ENCODE assay signal across 13 mouse cellular contexts in genomic region chr12:53064241-53064760, GRCm38 (mm10).
A peak's percentile ranks its signal among the peaks of the same experiment; 100 is the strongest.
DNase-seq lines count a peak whose midpoint lies in the region; ATAC-seq and TF ChIP-seq lines count a peak whose summit lies in the region.
"Had no signal": no experiment of that assay in that cellular context is flagged by ENCODE, and none has a peak within 500 bp of the region (broad histone marks: within the 10 kb centered on the region; RNA-seq: fewer than 3 reads in every experiment).

No protein-coding gene starts in this region.

- H3K4me2 ChIP-seq in forebrain, embryonic 16.5 days (ENCODE audit: low read length) = no peak overlapping the region
- H3K4me2 ChIP-seq in midbrain, embryonic 11.5 days = peak overlapping the region; percentile 42
- no peak overlapping the region; the same call in 1 of the 2 replicates for H3K4me2 ChIP-seq in neural tube, embryonic 15.5 days
- H3K4me2 ChIP-seq: limb, embryonic 12.5 days had no signal

- WGBS in forebrain, embryonic 16.5 days = 22% methylated on average over 4 of the region's 4 CpGs
- WGBS in midbrain, embryonic 11.5 days = 12% methylated on average over 4 of the region's 4 CpGs
- 26% methylated on average over 4 of the region's 4 CpGs for WGBS in neural tube, embryonic 15.5 days

- ATAC-seq in forebrain, embryonic 16.5 days = peak; percentile 36; the same call in 1 of the 2 replicates
- ATAC-seq in midbrain, embryonic 11.5 days (ENCODE audit: low FRiP score) = peak; percentile 89
- ATAC-seq in neural tube, embryonic 15.5 days (ENCODE audit: low FRiP score) = peak; percentile 62

- H3K4me3 ChIP-seq in layer of hippocampus, adult 2 months = no peak overlapping the region
- H3K4me3 ChIP-seq in forebrain, embryonic 16.5 days (replicated peaks; ENCODE audit: low read length) = no peak overlapping the region
- H3K4me3 ChIP-seq in midbrain, embryonic 11.5 days (ENCODE audit: low read depth, low read length) = no peak overlapping the region
- no peak overlapping the region for H3K4me3 ChIP-seq in neural tube, embryonic 15.5 days (replicated peaks)
- H3K4me3 ChIP-seq: limb, embryonic 12.5 days had no signal

- H3K9me3 ChIP-seq in forebrain, embryonic 16.5 days (ENCODE audit: control insufficient read depth, low read length) = no peaks in the 10 kb centered on the region
- H3K9me3 ChIP-seq in midbrain, embryonic 11.5 days (ENCODE audit: control insufficient read depth, low read length) = no peaks in the 10 kb centered on the region
- H3K9me3 ChIP-seq in neural tube, embryonic 15.5 days (replicated peaks) = no peaks in the 10 kb centered on the region
- H3K9me3 ChIP-seq: limb, embryonic 12.5 days had no signal

- H3K27me3 ChIP-seq in forebrain, embryonic 16.5 days (replicated peaks; ENCODE audit: control insufficient read depth, insufficient read depth, low read length) = no peaks in the 10 kb centered on the region
- no peaks in the 10 kb centered on the region for H3K27me3 ChIP-seq in midbrain, embryonic 11.5 days (ENCODE audit: control insufficient read depth, insufficient read depth, low read length)
- no peaks in the 10 kb centered on the region for H3K27me3 ChIP-seq in neural tube, embryonic 15.5 days (replicated peaks)
- H3K27me3 ChIP-seq: limb, embryonic 12.5 days had no signal

- peak overlapping the region; percentile 4; the same call in 1 of the 2 replicates for H3K27ac ChIP-seq in layer of hippocampus, adult 2 months
- H3K27ac ChIP-seq in forebrain, embryonic 16.5 days (ENCODE audit: low read length) = no peak overlapping the region
- peak overlapping the region; percentile 85 for H3K27ac ChIP-seq in midbrain, embryonic 11.5 days (ENCODE audit: low read depth, low read length)
- no peak overlapping the region for H3K27ac ChIP-seq in neural tube, embryonic 15.5 days (replicated peaks)
- H3K27ac ChIP-seq: limb, embryonic 12.5 days had no signal

- DNase-seq in layer of hippocampus, adult 2 months (ENCODE audit: low spot score in 2 of 2) = no peak
- no peak for DNase-seq in layer of hippocampus, adult 18-20 months (ENCODE audit: low spot score in 2 of 2)
- DNase-seq in midbrain, embryonic 11.5 days (ENCODE audit: low spot score, missing footprints) = peak; percentile 95
- no peak for DNase-seq in spleen, postnatal 4 days (ENCODE audit: low spot score in 2 of 2)
- no peak for DNase-seq in thymus, postnatal 0 days (ENCODE audit: low spot score)
- DNase-seq in cerebellum, adult 18-20 months = no peak
- DNase-seq: adrenal gland, postnatal 25 days; cerebellum, adult 8-10 months; kidney, adult 18-20 months; lung, adult 18-20 months had no signal

- H3K4me1 ChIP-seq in forebrain, embryonic 16.5 days (replicated peaks; ENCODE audit: control insufficient read depth, insufficient read depth, low read length) = peaks cover 36% of the 10 kb centered on the region
- peaks cover 59% of the 10 kb centered on the region for H3K4me1 ChIP-seq in midbrain, embryonic 11.5 days (ENCODE audit: control insufficient read depth, insufficient read depth, low read length)
- peaks cover 26% of the 10 kb centered on the region for H3K4me1 ChIP-seq in neural tube, embryonic 15.5 days

- TF ChIP-seq CTCF in layer of hippocampus, adult 2 months (conservative IDR thresholded peaks at IDR 0.05) = no peak

- H3K9ac ChIP-seq in forebrain, embryonic 16.5 days (replicated peaks; ENCODE audit: low read depth, low read length) = no peak overlapping the region
- H3K9ac ChIP-seq in midbrain, embryonic 11.5 days (ENCODE audit: low read length) = peak overlapping the region; percentile 43; the same call in 1 of the 2 replicates
- no peak overlapping the region for H3K9ac ChIP-seq in neural tube, embryonic 15.5 days (replicated peaks)
- H3K9ac ChIP-seq: limb, embryonic 12.5 days had no signal

- no peaks in the 10 kb centered on the region for H3K36me3 ChIP-seq in forebrain, embryonic 16.5 days (ENCODE audit: control insufficient read depth, insufficient read depth)
- no peaks in the 10 kb centered on the region for H3K36me3 ChIP-seq in midbrain, embryonic 11.5 days (ENCODE audit: control insufficient read depth, insufficient read depth, low read length)
- no peaks in the 10 kb centered on the region for H3K36me3 ChIP-seq in neural tube, embryonic 15.5 days
- H3K36me3 ChIP-seq: limb, embryonic 12.5 days had no signal

Comparison
In these comparisons a context has a peak if more than half of its experiments do, and no peak if none do; other contexts are left out.
1. H3K27ac ChIP-seq: peak in layer of hippocampus, adult 2 months (single experiment) and midbrain, embryonic 11.5 days (single experiment); none in forebrain, embryonic 16.5 days (single experiment) and neural tube, embryonic 15.5 days (single experiment).
2. ATAC-seq: peak in every context shown above with its lines; median percentile 89 in midbrain, embryonic 11.5 days; 62 in neural tube, embryonic 15.5 days; 36 in forebrain, embryonic 16.5 days.